Mouse (Mus musculus): ENCODE measurements at regions not wholly inside any gene's neighbourhood (a gene's known extent, or its start where the extent isn't known, plus 50 kb on each side); places are given as distances from the start of the nearest gene placed in this dataset.

- DNase-seq (ENCODE audit: low read depth, low spot score): no peak
- TF ChIP-seq ZC3H11A (IDR thresholded peaks at IDR 0.05; ENCODE audit: borderline replicate concordance, low read depth, low read length) (no peak), ZNF384 (IDR thresholded peaks at IDR 0.05; ENCODE audit: low read depth, low read length) (no peak), HCFC1 (IDR thresholded peaks at IDR 0.05; ENCODE audit: borderline replicate concordance, insufficient read depth, low read length) (no peak), MAFK (IDR thresholded peaks at IDR 0.05; ENCODE audit: insufficient read depth, low read depth, low read length) (no peak), CHD2 (IDR thresholded peaks at IDR 0.05; ENCODE audit: low read depth, low read length) (no peak)
- Histone ChIP-seq H3K27ac (ENCODE audit: insufficient read depth, low read depth, low read length, poor library complexity, severe bottlenecking) (no peak overlapping the region), H3K9me3 (ENCODE audit: control insufficient read depth, insufficient read depth, low read depth, low read length) (no peaks in the 10 kb centered on the region), H3K4me3 (ENCODE audit: insufficient read depth in 1 of 2, low read depth in 1 of 2, low read length in 2 of 2, poor library complexity in 1 of 2, severe bottlenecking in 1 of 2) (no peak overlapping the region), H3K4me1 (ENCODE audit: control insufficient read depth in 2 of 2, insufficient read depth in 2 of 2, low read length in 2 of 2, poor library complexity in 1 of 2) (no peaks in the 10 kb centered on the region), H3K9ac (ENCODE audit: insufficient read depth, low read depth, low read length, poor library complexity, severe bottlenecking) (no peak overlapping the region), H3K36me3 (ENCODE audit: control insufficient read depth, insufficient read depth, low read length, poor library complexity, severe bottlenecking) (no peaks in the 10 kb centered on the region)
- in situ Hi-C loops (cut with MboI; ENCODE audit: low sequenced_read_pairs in 2 of 2, unreplicated experiment in 2 of 2): no loop called here
Measured at GRCm38 (mm10) chr6:12247975-12248374, 340.4 kb downstream of the Phf14 start.

- Histone ChIP-seq H3K9me3 (ENCODE audit: control insufficient read depth, insufficient read depth, low read depth, low read length) (no peaks in the 10 kb centered on the region), H3K27ac (ENCODE audit: insufficient read depth, low read depth, low read length, poor library complexity, severe bottlenecking) (no peak overlapping the region), H3K4me1 (ENCODE audit: control insufficient read depth in 2 of 2, insufficient read depth in 2 of 2, low read length in 2 of 2, poor library complexity in 1 of 2) (no peaks in the 10 kb centered on the region), H3K36me3 (ENCODE audit: control insufficient read depth, insufficient read depth, low read length, poor library complexity, severe bottlenecking) (no peaks in the 10 kb centered on the region), H3K4me3 (ENCODE audit: insufficient read depth in 1 of 2, low read depth in 1 of 2, low read length in 2 of 2, poor library complexity in 1 of 2, severe bottlenecking in 1 of 2) (no peak overlapping the region), H3K9ac (ENCODE audit: insufficient read depth, low read depth, low read length, poor library complexity, severe bottlenecking) (no peak overlapping the region)
- in situ Hi-C loops (cut with MboI; ENCODE audit: low sequenced_read_pairs in 2 of 2, unreplicated experiment in 2 of 2): no loop called here
- DNase-seq (ENCODE audit: low read depth, low spot score): no peak
- no peak for TF ChIP-seq ZC3H11A (IDR thresholded peaks at IDR 0.05; ENCODE audit: borderline replicate concordance, low read depth, low read length)
- TF ChIP-seq MAFK (IDR thresholded peaks at IDR 0.05; ENCODE audit: insufficient read depth, low read depth, low read length): no peak
- TF ChIP-seq CHD2 (IDR thresholded peaks at IDR 0.05; ENCODE audit: low read depth, low read length): no peak
- no peak for TF ChIP-seq ZNF384 (IDR thresholded peaks at IDR 0.05; ENCODE audit: low read depth, low read length)
- no peak for TF ChIP-seq HCFC1 (IDR thresholded peaks at IDR 0.05; ENCODE audit: borderline replicate concordance, insufficient read depth, low read length)
Measured at GRCm38 (mm10) chr6:12248599-12248998, 341.0 kb downstream of the Phf14 start.

- H3K4me1 ChIP-seq (ENCODE audit: control insufficient read depth in 2 of 2, insufficient read depth in 2 of 2, low read length in 2 of 2, poor library complexity in 1 of 2): no peaks in the 10 kb centered on the region
- H3K36me3 ChIP-seq (ENCODE audit: control insufficient read depth, insufficient read depth, low read length, poor library complexity, severe bottlenecking): no peaks in the 10 kb centered on the region
- no peak overlapping the region for H3K4me3 ChIP-seq (ENCODE audit: insufficient read depth in 1 of 2, low read depth in 1 of 2, low read length in 2 of 2, poor library complexity in 1 of 2, severe bottlenecking in 1 of 2)
- no peak overlapping the region for H3K9ac ChIP-seq (ENCODE audit: insufficient read depth, low read depth, low read length, poor library complexity, severe bottlenecking)
- no peak overlapping the region for H3K27ac ChIP-seq (ENCODE audit: insufficient read depth, low read depth, low read length, poor library complexity, severe bottlenecking)
- TF ChIP-seq ZC3H11A (IDR thresholded peaks at IDR 0.05; ENCODE audit: borderline replicate concordance, low read depth, low read length): no peak
- TF ChIP-seq ZNF384 (IDR thresholded peaks at IDR 0.05; ENCODE audit: low read depth, low read length): no peak
- no peak for TF ChIP-seq HCFC1 (IDR thresholded peaks at IDR 0.05; ENCODE audit: borderline replicate concordance, insufficient read depth, low read length)
- no peak for TF ChIP-seq CHD2 (IDR thresholded peaks at IDR 0.05; ENCODE audit: low read depth, low read length)
- no peak for TF ChIP-seq MAFK (IDR thresholded peaks at IDR 0.05; ENCODE audit: insufficient read depth, low read depth, low read length)
- in situ Hi-C loops (cut with MboI; ENCODE audit: low sequenced_read_pairs in 2 of 2, unreplicated experiment in 2 of 2): loop anchor here in 1 of 2 experiments (25.0 kb wide), 1 partner anchor 442 kb away; no protein-coding TSS in a partner anchor
- no peak for DNase-seq (ENCODE audit: low read depth, low spot score)
- H3K9me3 ChIP-seq (ENCODE audit: control insufficient read depth, insufficient read depth, low read depth, low read length): no peaks in the 10 kb centered on the region
Measured at GRCm38 (mm10) chr6:12254507-12254906, 346.9 kb downstream of the Phf14 start.

- no peak for DNase-seq (ENCODE audit: low read depth, low spot score)
- no peak overlapping the region for H3K4me3 ChIP-seq (ENCODE audit: insufficient read depth in 1 of 2, low read depth in 1 of 2, low read length in 2 of 2, poor library complexity in 1 of 2, severe bottlenecking in 1 of 2)
- no peak for TF ChIP-seq HCFC1 (IDR thresholded peaks at IDR 0.05; ENCODE audit: borderline replicate concordance, insufficient read depth, low read length)
- no peak for TF ChIP-seq ZNF384 (IDR thresholded peaks at IDR 0.05; ENCODE audit: low read depth, low read length)
- no peak for TF ChIP-seq MAFK (IDR thresholded peaks at IDR 0.05; ENCODE audit: insufficient read depth, low read depth, low read length)
- no peak for TF ChIP-seq ZC3H11A (IDR thresholded peaks at IDR 0.05; ENCODE audit: borderline replicate concordance, low read depth, low read length)
- no peak for TF ChIP-seq CHD2 (IDR thresholded peaks at IDR 0.05; ENCODE audit: low read depth, low read length)
- H3K27ac ChIP-seq (ENCODE audit: insufficient read depth, low read depth, low read length, poor library complexity, severe bottlenecking): no peak overlapping the region
- no peaks in the 10 kb centered on the region for H3K36me3 ChIP-seq (ENCODE audit: control insufficient read depth, insufficient read depth, low read length, poor library complexity, severe bottlenecking)
- H3K9ac ChIP-seq (ENCODE audit: insufficient read depth, low read depth, low read length, poor library complexity, severe bottlenecking): no peak overlapping the region
- in situ Hi-C loops (cut with MboI; ENCODE audit: low sequenced_read_pairs in 2 of 2, unreplicated experiment in 2 of 2): loop anchor here in 1 of 2 experiments (25.0 kb wide), 1 partner anchor 443 kb away; no protein-coding TSS in a partner anchor
- no peaks in the 10 kb centered on the region for H3K9me3 ChIP-seq (ENCODE audit: control insufficient read depth, insufficient read depth, low read depth, low read length)
- no peaks in the 10 kb centered on the region for H3K4me1 ChIP-seq (ENCODE audit: control insufficient read depth in 2 of 2, insufficient read depth in 2 of 2, low read length in 2 of 2, poor library complexity in 1 of 2)
Measured at GRCm38 (mm10) chr6:12255434-12255833, 347.8 kb downstream of the Phf14 start.

All from ES-E14 (cell line).